Mouse (Mus musculus): ENCODE measurements around the gene Ets2. TPM values are rescaled to one million over a fixed set of nuclear protein-coding genes. Genes with fewer than 3 reads are reported as not detected.
"Not testable (repeated sequence)": the region's sequence is repeated elsewhere in the genome, so short reads cannot be mapped to it uniquely, and the experiment has no call there.

Gene Ets2
- polyA plus RNA-seq, 1 experiment = 60.6 TPM

GRCm38 (mm10) chr16:95705771-95706170 lies 3.9 kb downstream of the Ets2 start:
- H3K4me3 ChIP-seq (ENCODE audit: insufficient read depth, poor library complexity, severe bottlenecking) = no peak overlapping the region
- H3K79me2 ChIP-seq (ENCODE audit: control insufficient read depth, insufficient read depth) = peaks cover 82% of the 10 kb centered on the region
- H3K36me3 ChIP-seq (ENCODE audit: control insufficient read depth, insufficient read depth) = peaks cover 54% of the 10 kb centered on the region

GRCm38 (mm10) chr16:95708211-95709004 lies 6.5 kb downstream of the Ets2 start:
- peaks cover 58% of the 10 kb centered on the region for H3K79me3 ChIP-seq (ENCODE audit: low read depth)
- H3K27me3 ChIP-seq (ENCODE audit: control insufficient read depth, insufficient read depth, insufficient read length) = no peaks in the 10 kb centered on the region
- no peak overlapping the region for H3ac ChIP-seq (ENCODE audit: control insufficient read depth, insufficient read length, low read depth)
- peaks cover 78% of the 10 kb centered on the region for H3K36me3 ChIP-seq (ENCODE audit: control insufficient read depth, insufficient read depth)
- no peak overlapping the region for H3K4me3 ChIP-seq (ENCODE audit: insufficient read depth, poor library complexity, severe bottlenecking)
- peaks cover 70% of the 10 kb centered on the region for H3K79me2 ChIP-seq (ENCODE audit: control insufficient read depth, insufficient read depth)
- TF ChIP-seq FOSL1 (IDR thresholded peaks at IDR 0.05; ENCODE audit: insufficient read depth, low read length, poor library complexity, severe bottlenecking) (no peak), CTCF (IDR thresholded peaks at IDR 0.05; ENCODE audit: control insufficient read depth, insufficient read depth, insufficient read length) (no peak), MYOD1 (IDR thresholded peaks at IDR 0.05; ENCODE audit: control insufficient read depth, insufficient read length, low read depth) (no peak), MAX (IDR thresholded peaks at IDR 0.05) (no peak), MYOG (IDR thresholded peaks at IDR 0.05; ENCODE audit: control insufficient read depth, extremely low read depth, insufficient read length) (no peak), USF1 (IDR thresholded peaks at IDR 0.05; ENCODE audit: low read depth) (no peak)

More at GRCm38 (mm10) chr16:95705771-95706170, 3.9 kb downstream of the Ets2 start:
- H3K79me3 ChIP-seq (ENCODE audit: low read depth) = peaks cover 67% of the 10 kb centered on the region
- no peak overlapping the region for H3ac ChIP-seq (ENCODE audit: control insufficient read depth, insufficient read length, low read depth)
- no peaks in the 10 kb centered on the region for H3K27me3 ChIP-seq (ENCODE audit: control insufficient read depth, insufficient read depth, insufficient read length)
- TF ChIP-seq USF1 (IDR thresholded peaks at IDR 0.05; ENCODE audit: low read depth) = no peak
- TF ChIP-seq MAX (IDR thresholded peaks at IDR 0.05) = no peak
- no peak for TF ChIP-seq FOSL1 (IDR thresholded peaks at IDR 0.05; ENCODE audit: insufficient read depth, low read length, poor library complexity, severe bottlenecking)
- no peak for TF ChIP-seq CEBPB (IDR thresholded peaks at IDR 0.05; ENCODE audit: low read depth)
- no peak for TF ChIP-seq MYOG (IDR thresholded peaks at IDR 0.05; ENCODE audit: control insufficient read depth, extremely low read depth, insufficient read length)
- no peak for TF ChIP-seq MYOD1 (IDR thresholded peaks at IDR 0.05; ENCODE audit: control insufficient read depth, insufficient read length, low read depth)
- no peak for TF ChIP-seq CTCF (IDR thresholded peaks at IDR 0.05; ENCODE audit: control insufficient read depth, insufficient read depth, insufficient read length)

- TF ChIP-seq CTCF (IDR thresholded peaks at IDR 0.05; ENCODE audit: control insufficient read depth, insufficient read depth, insufficient read length) (no peak), USF1 (IDR thresholded peaks at IDR 0.05; ENCODE audit: low read depth) (no peak), MYOD1 (IDR thresholded peaks at IDR 0.05; ENCODE audit: control insufficient read depth, insufficient read length, low read depth) (no peak), MYOG (IDR thresholded peaks at IDR 0.05; ENCODE audit: control insufficient read depth, extremely low read depth, insufficient read length) (no peak), FOSL1 (IDR thresholded peaks at IDR 0.05; ENCODE audit: insufficient read depth, low read length, poor library complexity, severe bottlenecking) (no peak), MAX (IDR thresholded peaks at IDR 0.05) (no peak), CEBPB (IDR thresholded peaks at IDR 0.05; ENCODE audit: low read depth) (no peak)
- Histone ChIP-seq H3K27me3 (ENCODE audit: control insufficient read depth, insufficient read depth, insufficient read length) (no peaks in the 10 kb centered on the region), H3ac (ENCODE audit: control insufficient read depth, insufficient read length, low read depth) (no peak overlapping the region), H3K79me2 (ENCODE audit: control insufficient read depth, insufficient read depth) (peaks cover 62% of the 10 kb centered on the region), H3K4me3 (ENCODE audit: insufficient read depth, poor library complexity, severe bottlenecking) (no peak overlapping the region), H3K36me3 (ENCODE audit: control insufficient read depth, insufficient read depth) (peaks cover 81% of the 10 kb centered on the region), H3K79me3 (ENCODE audit: low read depth) (peaks cover 51% of the 10 kb centered on the region)
These were observed 7.3 kb downstream of the Ets2 start for GRCm38 (mm10) chr16:95709175-95709574.

GRCm38 (mm10) chr16:95710129-95710528 lies 8.3 kb downstream of the Ets2 start:
- Histone ChIP-seq H3K36me3 (ENCODE audit: control insufficient read depth, insufficient read depth) (peaks cover 89% of the 10 kb centered on the region), H3K27me3 (ENCODE audit: control insufficient read depth, insufficient read depth, insufficient read length) (no peaks in the 10 kb centered on the region), H3K79me3 (ENCODE audit: low read depth) (peaks cover 41% of the 10 kb centered on the region), H3K79me2 (ENCODE audit: control insufficient read depth, insufficient read depth) (peaks cover 52% of the 10 kb centered on the region), H3K4me3 (ENCODE audit: insufficient read depth, poor library complexity, severe bottlenecking) (no peak overlapping the region), H3ac (ENCODE audit: control insufficient read depth, insufficient read length, low read depth) (no peak overlapping the region)
- no peak for TF ChIP-seq MAX (IDR thresholded peaks at IDR 0.05)
- no peak for TF ChIP-seq MYOG (IDR thresholded peaks at IDR 0.05; ENCODE audit: control insufficient read depth, extremely low read depth, insufficient read length)
- no peak for TF ChIP-seq CTCF (IDR thresholded peaks at IDR 0.05; ENCODE audit: control insufficient read depth, insufficient read depth, insufficient read length)
- TF ChIP-seq FOSL1 (IDR thresholded peaks at IDR 0.05; ENCODE audit: insufficient read depth, low read length, poor library complexity, severe bottlenecking) = no peak
- no peak for TF ChIP-seq MYOD1 (IDR thresholded peaks at IDR 0.05; ENCODE audit: control insufficient read depth, insufficient read length, low read depth)
- TF ChIP-seq CEBPB (IDR thresholded peaks at IDR 0.05; ENCODE audit: low read depth) = no peak
- TF ChIP-seq USF1 (IDR thresholded peaks at IDR 0.05; ENCODE audit: low read depth) = no peak

- peaks cover 23% of the 10 kb centered on the region for H3K79me3 ChIP-seq (ENCODE audit: low read depth)
- peaks cover 91% of the 10 kb centered on the region for H3K36me3 ChIP-seq (ENCODE audit: control insufficient read depth, insufficient read depth)
- H3K4me3 ChIP-seq (ENCODE audit: insufficient read depth, poor library complexity, severe bottlenecking) = no peak overlapping the region
- H3K27me3 ChIP-seq (ENCODE audit: control insufficient read depth, insufficient read depth, insufficient read length) = no peaks in the 10 kb centered on the region
- TF ChIP-seq CEBPB (IDR thresholded peaks at IDR 0.05; ENCODE audit: low read depth) = no peak
- H3ac ChIP-seq (ENCODE audit: control insufficient read depth, insufficient read length, low read depth) = no peak overlapping the region
- peaks cover 32% of the 10 kb centered on the region for H3K79me2 ChIP-seq (ENCODE audit: control insufficient read depth, insufficient read depth)
These were observed 10.2 kb downstream of the Ets2 start for GRCm38 (mm10) chr16:95712121-95712520.

- H3ac ChIP-seq (ENCODE audit: control insufficient read depth, insufficient read length, low read depth); H3K27me3 ChIP-seq (ENCODE audit: control insufficient read depth, insufficient read depth, insufficient read length); H3K4me3 ChIP-seq (ENCODE audit: insufficient read depth, poor library complexity, severe bottlenecking): not testable (repeated sequence)
- Histone ChIP-seq H3K36me3 (ENCODE audit: control insufficient read depth, insufficient read depth) (peaks cover 95% of the 10 kb centered on the region), H3K79me3 (ENCODE audit: low read depth) (peaks cover 15% of the 10 kb centered on the region), H3K79me2 (ENCODE audit: control insufficient read depth, insufficient read depth) (peaks cover 23% of the 10 kb centered on the region)
These were observed 11.2 kb downstream of the Ets2 start for GRCm38 (mm10) chr16:95713077-95713476.
